Mouse (Mus musculus): ENCODE data around the gene B4galnt1. TPM values are rescaled to one million over a fixed set of nuclear protein-coding genes. Genes with fewer than 3 reads are reported as not detected.

Gene B4galnt1
- polyA plus RNA-seq, 3 experiments from 2014 or later: 181 to 204 (median 188) TPM

DNA sequence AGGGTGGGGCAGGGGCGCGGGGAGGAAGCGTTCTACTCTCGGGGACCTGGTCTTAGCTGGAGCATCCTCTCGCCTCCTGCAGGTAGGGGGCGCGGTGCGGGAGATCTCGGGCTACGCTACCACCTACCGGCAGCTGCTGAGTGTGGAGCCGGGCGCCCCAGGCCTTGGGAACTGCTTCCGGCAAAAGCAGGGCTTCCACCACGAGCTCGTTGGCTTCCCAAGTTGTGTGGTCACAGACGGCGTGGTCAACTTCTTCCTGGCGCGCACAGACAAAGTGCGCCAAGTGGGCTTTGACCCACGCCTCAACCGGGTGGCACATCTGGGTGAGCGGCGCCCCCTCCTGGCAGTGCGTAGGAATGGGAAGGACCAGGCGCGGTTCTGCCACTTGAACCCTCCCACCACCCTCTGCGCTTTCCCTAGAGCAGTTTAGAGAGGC, 5.8 kb downstream of the B4galnt1 start:
- peak; percentile 61 for ATAC-seq

GRCm38 (mm10) chr10:127171631-127172200, 6.7 kb downstream of the B4galnt1 start:
- no peak for ATAC-seq

DNA sequence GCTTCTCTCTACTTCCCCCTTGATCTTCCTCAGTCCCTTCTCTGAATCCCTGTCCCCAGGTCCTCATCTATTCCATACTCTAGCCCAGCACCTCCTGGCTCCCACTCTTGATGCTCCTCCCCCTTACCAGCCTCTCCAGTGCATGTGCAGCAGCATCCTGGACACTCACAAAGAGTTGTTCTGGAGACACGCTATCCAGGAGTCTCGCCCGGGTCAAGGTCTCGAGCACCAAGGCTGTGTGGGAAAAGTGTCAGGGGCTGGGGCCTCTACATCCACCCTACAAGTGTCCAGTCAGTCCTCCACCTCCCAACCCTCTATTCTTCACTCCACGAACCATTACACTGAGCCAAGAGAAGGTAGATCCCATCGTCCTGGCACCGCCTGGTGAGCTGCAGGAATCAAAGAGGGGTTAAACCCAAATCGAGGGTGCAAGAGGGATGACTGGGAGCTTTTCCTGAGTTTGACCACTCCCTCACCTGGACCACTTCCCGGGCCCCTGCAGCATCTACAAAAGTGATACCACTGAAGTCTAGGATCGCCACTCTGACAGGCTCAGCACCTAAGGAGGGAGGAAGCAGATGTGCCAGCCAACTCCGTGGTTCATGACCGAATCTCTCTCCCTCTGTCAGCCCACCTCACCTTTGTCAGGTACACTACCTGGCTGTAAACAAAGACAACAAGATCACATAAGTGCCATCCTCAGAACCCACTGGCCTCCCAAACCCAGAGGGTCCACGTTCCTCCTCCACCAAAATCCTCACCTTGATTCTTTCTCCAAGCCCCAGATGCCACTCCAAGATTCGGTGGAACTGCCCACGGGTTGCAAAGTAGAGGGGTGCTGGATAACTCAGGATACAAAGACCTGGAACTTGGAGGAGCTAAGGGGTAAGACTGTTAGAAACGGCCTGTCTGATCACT, 8.4 kb downstream of the B4galnt1 start:
- no peak for ATAC-seq

DNA sequence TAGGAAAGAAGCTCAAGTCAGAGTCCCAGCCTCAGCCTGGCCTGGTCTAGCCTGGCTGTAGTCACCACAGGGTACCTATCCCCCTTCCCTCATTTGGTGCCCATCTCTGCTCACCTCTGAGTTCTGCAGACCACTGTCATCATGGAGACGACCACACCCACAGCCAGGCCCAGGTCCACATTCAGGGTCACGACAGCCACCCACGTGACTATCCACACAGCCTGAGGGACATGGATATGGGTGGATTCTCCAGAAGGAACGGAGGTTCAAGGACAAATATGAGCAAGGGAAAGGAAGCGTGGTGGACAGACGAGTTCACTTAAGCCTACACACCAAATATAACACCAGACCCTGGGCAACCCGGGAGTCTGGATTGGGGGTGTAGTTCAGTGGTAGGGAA, 9.1 kb downstream of the B4galnt1 start:
- ATAC-seq: no peak

- ATAC-seq: no peak
Observed at GRCm38 (mm10) chr10:127176228-127176627, 11.2 kb downstream of the B4galnt1 start.

GRCm38 (mm10) chr10:127176756-127177155, 11.7 kb downstream of the B4galnt1 start:
- ATAC-seq: no peak

- no peak for ATAC-seq
Observed at GRCm38 (mm10) chr10:127177235-127177634, 12.2 kb downstream of the B4galnt1 start.

DNA sequence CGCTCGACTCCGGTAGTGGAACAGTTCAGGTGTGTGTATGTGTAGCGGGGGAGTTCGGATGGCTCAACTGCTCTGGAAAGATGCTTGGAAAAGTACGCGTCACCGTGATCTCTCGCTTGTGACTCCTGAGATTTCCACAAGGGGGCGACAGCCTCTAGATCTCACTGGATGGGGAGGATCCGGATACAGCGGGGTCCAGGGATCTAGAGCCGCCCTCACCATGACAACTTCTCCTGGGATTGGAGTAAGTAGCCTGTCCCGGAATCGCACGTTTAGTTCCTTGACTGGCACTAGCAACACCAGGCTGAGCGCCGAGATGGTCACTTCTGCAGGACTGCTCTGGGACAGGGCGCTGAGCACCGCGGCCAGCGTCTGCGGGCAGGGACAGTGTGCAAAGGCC, 12.7 kb downstream of the B4galnt1 start:
- ATAC-seq: peak; percentile 45

DNA sequence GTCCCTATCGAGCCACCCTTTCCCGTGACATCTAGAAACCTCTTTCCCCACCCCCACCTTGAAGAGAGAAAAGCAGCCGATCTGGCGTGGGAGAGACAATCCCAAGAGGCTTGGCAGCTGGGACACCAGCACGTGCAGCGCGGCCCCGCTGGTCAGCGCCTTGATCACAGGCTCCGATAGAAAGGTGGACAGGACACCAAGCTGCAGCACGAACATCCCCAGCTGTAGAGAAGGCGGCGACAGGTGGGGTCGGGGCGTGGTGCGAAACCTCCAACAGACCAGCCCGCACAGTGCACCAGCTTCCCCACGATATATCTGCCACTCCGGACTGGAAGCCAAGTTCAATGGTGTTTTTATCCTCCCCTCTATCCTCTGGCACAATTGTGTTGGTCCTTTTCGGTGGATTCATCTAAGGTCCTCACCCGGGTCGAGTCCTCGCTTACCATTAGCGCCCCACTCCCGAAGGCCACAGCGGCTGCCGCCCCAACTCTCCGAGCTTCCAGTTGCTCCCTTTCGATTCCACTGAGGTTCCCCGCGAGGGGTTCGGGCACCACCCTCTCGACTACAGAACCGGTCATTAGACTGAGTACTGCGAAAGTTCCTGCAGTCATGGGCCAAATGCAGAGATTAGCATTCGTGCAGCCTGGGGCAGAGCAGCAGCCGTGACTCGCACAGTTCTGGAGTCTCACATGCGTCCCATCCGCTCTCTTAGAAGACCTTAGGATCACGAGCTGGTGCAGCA, 13.4 kb downstream of the B4galnt1 start:
- ATAC-seq: no peak

DNA sequence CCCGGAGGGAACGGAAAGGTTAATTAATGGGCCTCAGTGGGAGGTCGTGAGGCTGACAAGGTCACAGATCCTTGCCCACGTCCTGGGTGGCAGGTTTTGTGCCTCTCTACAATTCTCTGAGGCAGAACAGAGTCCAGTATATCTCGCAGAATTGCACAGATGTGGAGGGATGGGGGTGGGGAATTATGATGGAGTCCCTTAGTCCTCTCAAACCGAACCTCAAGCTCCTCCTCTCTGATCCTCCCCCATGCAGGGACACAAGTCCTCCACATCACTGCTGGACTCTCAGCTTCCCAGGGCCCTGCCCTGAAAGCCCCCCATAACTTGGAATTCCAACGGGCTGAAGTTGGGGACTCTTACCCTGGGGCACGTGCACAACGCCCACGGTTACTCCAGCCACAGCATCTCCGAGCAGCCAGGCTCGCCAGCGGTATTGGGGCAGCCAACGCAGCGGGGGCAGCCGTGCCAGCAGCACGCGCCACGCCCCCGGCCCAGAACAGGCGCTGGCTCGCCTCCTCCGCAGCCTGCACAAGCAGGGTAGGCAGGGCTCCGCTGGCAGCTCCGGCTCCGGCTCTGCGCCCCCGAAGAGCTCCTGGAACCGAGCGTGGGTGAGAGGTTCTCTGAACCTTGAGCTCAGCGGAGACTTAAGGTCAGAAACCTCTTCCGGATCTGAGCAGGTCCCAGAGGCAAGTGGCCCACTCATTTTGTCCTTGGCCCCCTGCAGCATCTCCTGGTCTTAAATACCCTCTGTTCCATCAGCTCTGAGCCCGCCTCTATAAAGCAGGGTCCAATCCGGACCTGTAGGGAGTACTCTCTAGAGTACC, 15.1 kb downstream of the B4galnt1 start, which contains the start of gene Slc26a10:
TSS of gene Slc26a10 (minus strand) at position 775 of the 824 bp plus-strand sequence.
- peak; percentile 25 for ATAC-seq

- no peak for ATAC-seq
Observed at GRCm38 (mm10) chr10:127180695-127181047, 15.6 kb downstream of the B4galnt1 start.

DNA sequence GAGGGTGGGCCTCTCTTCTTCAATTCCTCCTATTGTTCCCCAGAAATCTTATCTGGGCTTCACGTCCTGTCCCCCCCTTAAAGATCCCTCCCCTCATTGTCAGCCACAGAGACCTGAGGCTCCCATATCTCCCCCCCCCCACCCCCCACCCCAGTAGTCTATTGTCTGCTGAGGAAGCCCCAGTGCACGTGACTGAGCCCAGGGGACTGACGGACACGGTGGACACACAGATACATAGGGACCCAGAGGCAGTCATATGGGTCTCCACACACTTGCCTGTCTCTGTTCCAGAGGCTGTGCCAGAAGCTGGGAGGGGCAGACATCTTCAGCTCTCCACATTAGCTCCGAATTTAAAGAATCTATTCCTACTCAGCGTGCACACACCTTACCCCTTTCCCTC, 16.5 kb downstream of the B4galnt1 start:
- ATAC-seq: no peak

GRCm38 (mm10) chr10:127182624-127183023, 17.6 kb downstream of the B4galnt1 start:
- no peak for ATAC-seq

DNA sequence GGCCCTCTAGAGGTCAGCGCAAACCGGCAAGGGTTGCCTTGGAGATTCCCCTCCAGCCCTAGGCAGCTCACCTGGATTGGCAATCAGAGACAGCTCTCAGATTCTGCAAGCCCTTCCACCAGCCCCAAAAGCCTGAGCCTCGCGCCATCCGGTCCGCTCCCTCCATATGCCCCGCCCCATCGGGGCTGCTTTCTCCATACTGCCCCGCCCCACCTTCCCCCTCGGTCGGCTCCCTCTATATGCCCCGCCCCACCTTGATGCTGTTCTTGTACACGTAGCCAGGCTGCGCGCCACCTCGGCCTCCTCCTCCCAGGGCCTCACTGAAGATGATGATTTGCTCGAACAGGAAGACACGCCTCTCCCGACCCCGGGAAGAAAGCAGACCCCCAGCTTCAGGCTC, 18.7 kb downstream of the B4galnt1 start:
- ATAC-seq: peak; percentile 29

- ATAC-seq: no peak
Observed at GRCm38 (mm10) chr10:127185101-127185500, 20.1 kb downstream of the B4galnt1 start.

- ATAC-seq: no peak
Observed at GRCm38 (mm10) chr10:127185506-127185905, 20.5 kb downstream of the B4galnt1 start.

- no peak for ATAC-seq
Observed at GRCm38 (mm10) chr10:127186451-127186850, 21.4 kb downstream of the B4galnt1 start.

DNA sequence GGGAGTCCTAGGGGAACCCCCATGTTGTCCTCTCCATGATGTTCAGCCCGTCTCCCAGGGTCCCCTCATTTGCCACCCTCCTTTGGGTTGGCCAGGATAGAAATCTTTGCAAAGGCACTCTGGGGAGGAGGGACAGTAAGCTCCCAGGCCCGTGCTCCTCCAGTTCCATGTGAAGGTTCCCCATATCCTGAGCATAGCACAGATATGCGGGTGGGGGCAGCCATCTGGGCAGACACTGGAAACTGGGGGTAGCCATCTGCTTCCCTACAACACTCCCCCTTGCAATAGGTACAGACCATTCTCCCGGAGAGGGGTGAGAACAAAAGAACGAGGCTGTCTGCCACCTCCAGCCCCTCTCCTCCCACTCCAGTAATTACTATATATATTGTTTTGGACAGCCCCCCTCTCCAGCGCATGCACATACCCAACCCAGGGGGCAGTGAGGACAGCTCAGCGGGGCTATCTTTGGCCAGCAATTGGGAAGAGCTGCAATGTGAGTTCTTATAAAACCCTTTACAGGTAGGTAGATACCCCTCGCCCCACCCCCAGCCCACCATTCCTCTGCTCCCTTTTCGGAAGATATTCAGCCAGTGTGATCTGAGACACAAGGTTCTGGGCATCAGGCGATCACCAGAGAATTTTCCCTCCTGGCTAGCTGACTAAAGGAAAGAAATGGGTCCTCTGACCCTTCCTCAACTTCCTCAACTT, 22.5 kb downstream of the B4galnt1 start:
- no peak for ATAC-seq

- ATAC-seq: no peak
Observed at GRCm38 (mm10) chr10:127188079-127188453, 23.0 kb downstream of the B4galnt1 start.

GRCm38 (mm10) chr10:127188465-127189115, 23.6 kb downstream of the B4galnt1 start:
- no peak for ATAC-seq

DNA sequence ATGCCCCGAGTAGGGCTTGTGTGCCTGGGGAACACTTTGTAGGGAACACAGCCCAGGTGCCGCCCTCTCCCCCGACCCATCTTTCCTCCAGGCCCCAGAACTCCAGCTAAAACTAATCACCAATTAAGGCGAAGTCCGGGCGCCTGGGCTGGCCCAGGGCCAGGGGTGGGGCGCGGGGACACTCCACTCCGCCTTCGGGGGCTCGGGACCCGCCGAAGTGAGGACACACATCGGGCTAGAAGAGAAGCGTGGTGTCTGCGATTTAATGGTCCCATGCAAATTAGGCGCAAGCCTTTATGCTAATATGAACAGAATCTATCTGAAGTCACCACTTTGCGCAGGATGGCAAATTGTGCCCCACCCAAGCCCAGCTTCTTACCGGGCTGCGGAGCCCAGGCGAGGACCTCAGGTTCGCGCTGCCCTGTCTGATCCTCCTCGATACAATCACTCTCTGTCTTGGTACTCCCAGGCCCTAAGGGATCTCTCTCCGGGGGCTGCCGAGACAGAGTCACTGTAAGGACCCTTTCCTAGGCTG, 24.2 kb downstream of the B4galnt1 start:
- peak; percentile 55 for ATAC-seq

Measured in inflammation-experienced regulatory T-cells, adult 6 months (primary cell).